Mouse (Mus musculus) midbrain, embryonic 16.5 days (tissue): Measurements from ENCODE around the gene Fxyd1. TPM values are rescaled to one million over a fixed set of nuclear protein-coding genes. Genes with fewer than 3 reads are reported as not detected.
A peak's percentile ranks its signal among the peaks of the same experiment; 100 is the strongest.

ENCODE experiments used
- ATAC-seq: fragments of 200-750 bp; cut with Nextera tagmentation; 2 replicates; pipeline ENCODE4 v1.8.0; 2017; ENCODE audit warnings: moderate TSS enrichment
- H3K27ac ChIP-seq: fragments of 300-500 bp; sonication (generic); 2 replicates; pipeline ENCODE4 v1.5.1; 2014; ENCODE audit warnings: mild to moderate bottlenecking, low read length, mixed read lengths
- H3K27me3 ChIP-seq: fragments of 300-500 bp; sonication (generic); 2 replicates; pipeline ENCODE4 v1.6.1; 2014; ENCODE audit warnings: low read depth, low read length, mixed read lengths; ENCODE audit not compliant: control insufficient read depth, insufficient read depth
- H3K36me3 ChIP-seq: fragments of 300-500 bp; sonication (generic); 2 replicates; pipeline ENCODE4 v1.6.1; 2014; ENCODE audit warnings: mild to moderate bottlenecking, low read length, moderate library complexity, mixed read lengths; ENCODE audit not compliant: control insufficient read depth, insufficient read depth
- H3K4me1 ChIP-seq: fragments of 300-500 bp; sonication (generic); 2 replicates; pipeline ENCODE4 v1.6.1; 2014; ENCODE audit warnings: mild to moderate bottlenecking, low read length, mixed read lengths; ENCODE audit not compliant: control insufficient read depth, insufficient read depth
- H3K4me2 ChIP-seq: fragments of 300-500 bp; sonication (generic); 2 replicates; pipeline ENCODE4 v1.6.1; 2014; ENCODE audit warnings: mild to moderate bottlenecking, low read length, mixed read lengths
- H3K4me3 ChIP-seq: fragments of 300-500 bp; sonication (generic); 2 replicates; pipeline ENCODE4 v1.5.1; 2014; ENCODE audit warnings: low read depth, mild to moderate bottlenecking, low read length, moderate library complexity, mixed read lengths
- H3K9ac ChIP-seq: fragments of 300-500 bp; sonication (generic); 2 replicates; pipeline ENCODE4 v1.6.1; 2014; ENCODE audit warnings: low read depth, low read length, mixed read lengths
- H3K9me3 ChIP-seq: fragments of 300-500 bp; sonication (generic); replicated peaks from 2 replicates; pipeline ENCODE4 v1.6.1; 2014; ENCODE audit warnings: mild to moderate bottlenecking, low read length, mixed read lengths; ENCODE audit not compliant: control insufficient read depth, poor library complexity, severe bottlenecking
- WGBS: fragments of 180-500 bp; shearing (Covaris S2); extraction: QIAGEN DNeasy Blood & Tissue Kit; methylation state at CpG from one replicate; pipeline ENCODE4 v1.1.7; 2014; 5-methylcytosine and 5-hydroxymethylcytosine counted together
- polyA plus RNA-seq: library from polyadenylated mRNA; unstranded; fragments of >200 nt; fragmentation: Nextera tagmentation; extraction: Ambion mirVana; gene quantifications from 2 replicates; pipeline ENCODE4 v1.2.1, GENCODE M21; 2015

Gene Fxyd1
- polyA plus RNA-seq, 1 experiment from 2014 or later, result 17.3 TPM

GRCm38 (mm10) chr7:31057730-31058129 lies 731 bp upstream of the Fxyd1 start:
- H3K4me3 ChIP-seq, result no peak overlapping the region
- no peak overlapping the region for H3K4me2 ChIP-seq
- H3K36me3 ChIP-seq, result no peaks in the 10 kb centered on the region
- peaks cover 3% of the 10 kb centered on the region; the same call in 1 of the 2 replicates for H3K4me1 ChIP-seq
- H3K9ac ChIP-seq, result no peak overlapping the region
- WGBS, result 78% methylated on average over 5 of the region's 5 CpGs
- no peak overlapping the region for H3K27ac ChIP-seq
- H3K27me3 ChIP-seq, result peaks cover 11% of the 10 kb centered on the region; the same call in 1 of the 2 replicates
- no peaks in the 10 kb centered on the region for H3K9me3 ChIP-seq
- ATAC-seq, result no peak

- Histone ChIP-seq H3K36me3 (no peaks in the 10 kb centered on the region), H3K27me3 (peaks cover 23% of the 10 kb centered on the region), H3K4me1 (peaks cover 16% of the 10 kb centered on the region), H3K9me3 (no peaks in the 10 kb centered on the region), H3K9ac (no peak overlapping the region), H3K4me2 (no peak overlapping the region), H3K4me3 (no peak overlapping the region), H3K27ac (no peak overlapping the region)
- ATAC-seq, result no peak
- 79% methylated on average over 7 of the region's 7 CpGs for whole genome bisulfite sequencing
Observed at GRCm38 (mm10) chr7:31056448-31056847, 551 bp downstream of the Fxyd1 start.

GRCm38 (mm10) chr7:31055883-31056282 lies 1.1 kb downstream of the Fxyd1 start:
- no peak overlapping the region for H3K4me2 ChIP-seq

GRCm38 (mm10) chr7:31055354-31055824 lies 1.6 kb downstream of the Fxyd1 start:
- WGBS, result 5% methylated on average over 9 of the region's 10 CpGs
- peak overlapping the region; percentile 18; the same call in 1 of the 2 replicates for H3K4me2 ChIP-seq
- H3K9ac ChIP-seq, result no peak overlapping the region
- peaks cover 23% of the 10 kb centered on the region for H3K27me3 ChIP-seq
- no peaks in the 10 kb centered on the region for H3K36me3 ChIP-seq
- peaks cover 24% of the 10 kb centered on the region for H3K4me1 ChIP-seq
- no peak for ATAC-seq
- no peak overlapping the region for H3K27ac ChIP-seq
- no peaks in the 10 kb centered on the region for H3K9me3 ChIP-seq
- no peak overlapping the region for H3K4me3 ChIP-seq

More at GRCm38 (mm10) chr7:31055883-31056282, 1.1 kb downstream of the Fxyd1 start:
- H3K9ac ChIP-seq, result no peak overlapping the region
- H3K4me3 ChIP-seq, result no peak overlapping the region
- 32% methylated on average over 4 of the region's 4 CpGs for WGBS
- no peak for ATAC-seq
- no peaks in the 10 kb centered on the region for H3K36me3 ChIP-seq
- no peak overlapping the region for H3K27ac ChIP-seq
- peaks cover 19% of the 10 kb centered on the region for H3K4me1 ChIP-seq
- no peaks in the 10 kb centered on the region for H3K9me3 ChIP-seq
- H3K27me3 ChIP-seq, result peaks cover 23% of the 10 kb centered on the region

GRCm38 (mm10) chr7:31054661-31055320 lies 2.2 kb downstream of the Fxyd1 start:
- Histone ChIP-seq H3K36me3 (no peaks in the 10 kb centered on the region), H3K27ac (no peak overlapping the region), H3K4me2 (no peak overlapping the region), H3K9me3 (no peaks in the 10 kb centered on the region), H3K27me3 (peaks cover 23% of the 10 kb centered on the region), H3K9ac (no peak overlapping the region), H3K4me1 (peaks cover 29% of the 10 kb centered on the region), H3K4me3 (no peak overlapping the region)
- 36% methylated on average over 11 of the region's 11 CpGs for WGBS
- ATAC-seq, result no peak

- ATAC-seq, result no peak
- WGBS, result 37% methylated on average over 10 of the region's 10 CpGs
- H3K9ac ChIP-seq, result no peak overlapping the region
- no peak overlapping the region for H3K4me2 ChIP-seq
- H3K4me1 ChIP-seq, result peaks cover 37% of the 10 kb centered on the region
- no peaks in the 10 kb centered on the region for H3K36me3 ChIP-seq
- H3K9me3 ChIP-seq, result no peaks in the 10 kb centered on the region
- H3K27ac ChIP-seq, result no peak overlapping the region
- H3K27me3 ChIP-seq, result peaks cover 23% of the 10 kb centered on the region
- H3K4me3 ChIP-seq, result no peak overlapping the region
Observed at GRCm38 (mm10) chr7:31053882-31054447, 3.0 kb downstream of the Fxyd1 start.

GRCm38 (mm10) chr7:31052636-31053434 lies 4.2 kb downstream of the Fxyd1 start:
- H3K27me3 ChIP-seq, result peaks cover 23% of the 10 kb centered on the region
- 0 out of 2 replicates have a peak overlapping the region, but pooled peaks have one; percentile 7 for H3K9ac ChIP-seq
- under 1% methylated on average over 34 of the region's 34 CpGs for WGBS
- H3K36me3 ChIP-seq, result no peaks in the 10 kb centered on the region
- no peak overlapping the region for H3K27ac ChIP-seq
- H3K9me3 ChIP-seq, result no peaks in the 10 kb centered on the region
- H3K4me2 ChIP-seq, result peak overlapping the region; percentile 65
- peaks cover 40% of the 10 kb centered on the region for H3K4me1 ChIP-seq
- ATAC-seq, result no peak; the same call in 1 of the 2 replicates
- H3K4me3 ChIP-seq, result peak overlapping the region; percentile 21

- no peaks in the 10 kb centered on the region for H3K9me3 ChIP-seq
- WGBS, result 2% methylated on average over 22 of the region's 22 CpGs
- no peak overlapping the region for H3K27ac ChIP-seq
- no peak for ATAC-seq
- peak overlapping the region; percentile 21 for H3K4me3 ChIP-seq
- H3K36me3 ChIP-seq, result no peaks in the 10 kb centered on the region
- peak overlapping the region; percentile 65 for H3K4me2 ChIP-seq
- no peak overlapping the region for H3K9ac ChIP-seq
- H3K4me1 ChIP-seq, result peaks cover 40% of the 10 kb centered on the region
- H3K27me3 ChIP-seq, result peaks cover 23% of the 10 kb centered on the region
Observed at GRCm38 (mm10) chr7:31052251-31052635, 4.8 kb downstream of the Fxyd1 start.
